Comparison of ENCODE assay signal across 23 mouse cellular contexts in the genomic region with DNA sequence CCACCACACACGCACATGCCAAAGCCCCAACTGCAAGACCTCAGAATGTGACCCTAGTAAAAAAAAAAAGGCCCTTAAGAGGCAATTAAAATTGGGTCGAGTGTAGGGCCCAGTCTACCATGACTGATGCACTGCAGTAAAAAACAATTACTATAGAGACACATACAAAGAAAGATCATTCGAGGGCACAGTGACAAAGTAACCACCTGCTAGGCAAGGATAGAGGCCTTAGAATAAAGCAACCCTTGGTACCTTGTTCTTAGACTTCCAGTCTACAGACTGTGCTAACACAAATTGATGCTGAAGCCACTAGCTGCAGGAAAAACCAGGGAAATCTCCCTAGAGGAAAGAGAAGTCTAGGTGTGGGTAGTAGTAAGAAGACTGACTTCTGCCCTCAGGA. TPM values are rescaled to one million over a fixed set of nuclear protein-coding genes. Genes with fewer than 3 reads are reported as not detected.
DNase-seq lines count a peak whose midpoint lies in the region; ATAC-seq and TF ChIP-seq lines count a peak whose summit lies in the region.
"Had no signal": no experiment of that assay in that cellular context is flagged by ENCODE, and none has a peak within 500 bp of the region (broad histone marks: within the 10 kb centered on the region; RNA-seq: fewer than 3 reads in every experiment).

No protein-coding gene starts in this region.

- WGBS in heart, adult 2 months = 78% methylated on average over 3 of the region's 3 CpGs
- 41% methylated on average over 3 of the region's 3 CpGs for WGBS in kidney, postnatal 0 days
- WGBS in kidney, adult 2 months = 37% methylated on average over 3 of the region's 3 CpGs

- no peaks in the 10 kb centered on the region for H3K79me2 ChIP-seq in heart, adult 2 months (replicated peaks; ENCODE audit: control insufficient read depth, insufficient read depth, low read length)

- no peak for TF ChIP-seq CTCF in heart, adult 2 months (IDR thresholded peaks at IDR 0.05)
- no peak for TF ChIP-seq CTCF in kidney, postnatal 0 days (IDR thresholded peaks at IDR 0.05; ENCODE audit: low read depth)
- TF ChIP-seq CTCF in kidney, adult 2 months (conservative IDR thresholded peaks at IDR 0.05; ENCODE audit: insufficient read depth, insufficient read length, low read depth, low read length) = no peak

- no peak overlapping the region for H3K4me3 ChIP-seq in heart, adult 2 months
- no peak overlapping the region for H3K4me3 ChIP-seq in kidney, postnatal 0 days (replicated peaks; ENCODE audit: low read depth, low read length)
- no peak overlapping the region for H3K4me3 ChIP-seq in kidney, adult 2 months (ENCODE audit: insufficient read depth, low read depth, low read length)
- no peak overlapping the region for H3K4me3 ChIP-seq in brown adipose tissue, adult 24 weeks (ENCODE audit: insufficient read depth, low read depth, low read length)
- H3K4me3 ChIP-seq: forebrain, embryonic 10.5 days; forebrain, embryonic 13.5 days; hindbrain, embryonic 10.5 days; hindbrain, embryonic 13.5 days had no signal

- no peak overlapping the region for H3K4me2 ChIP-seq in kidney, postnatal 0 days (ENCODE audit: low read length)
- H3K4me2 ChIP-seq: forebrain, embryonic 13.5 days; heart, embryonic 11.5 days; hindbrain, embryonic 13.5 days had no signal

- intact Hi-C loops in heart, adult 2 months (cut with DNase I) = loop anchor here (2.0 kb wide), 1 partner anchor 32 kb away; the partner anchor contains the start of gene Wdr37
- intact Hi-C loops in heart, postnatal 25 days (cut with DNase I) = no loop called here

- no peak overlapping the region for H3K9ac ChIP-seq in heart, adult 2 months (ENCODE audit: low read depth, low read length)
- H3K9ac ChIP-seq in kidney, postnatal 0 days (ENCODE audit: low read depth, low read length) = no peak overlapping the region
- H3K9ac ChIP-seq: forebrain, embryonic 13.5 days; hindbrain, embryonic 13.5 days had no signal

- peaks cover 15% of the 10 kb centered on the region for H3K4me1 ChIP-seq in heart, adult 2 months (ENCODE audit: control insufficient read depth, insufficient read depth, low read length)
- no peaks in the 10 kb centered on the region for H3K4me1 ChIP-seq in kidney, postnatal 0 days (replicated peaks; ENCODE audit: insufficient read depth, low read length)
- no peaks in the 10 kb centered on the region for H3K4me1 ChIP-seq in kidney, adult 2 months (ENCODE audit: control insufficient read depth, insufficient read depth, low read length)
- no peaks in the 10 kb centered on the region; the same call in 1 of the 2 replicates for H3K4me1 ChIP-seq in brown adipose tissue, adult 24 weeks (ENCODE audit: control insufficient read depth, insufficient read depth, insufficient read length, low read length)
- H3K4me1 ChIP-seq: forebrain, embryonic 13.5 days; hindbrain, embryonic 13.5 days had no signal

- no peaks in the 10 kb centered on the region for H3K27me3 ChIP-seq in heart, adult 2 months (ENCODE audit: control insufficient read depth, insufficient read depth, low read length)
- H3K27me3 ChIP-seq in kidney, postnatal 0 days (ENCODE audit: insufficient read depth, low read length) = no peaks in the 10 kb centered on the region
- H3K27me3 ChIP-seq in kidney, adult 2 months (replicated peaks; ENCODE audit: control insufficient read depth, insufficient read depth, low read length) = no peaks in the 10 kb centered on the region
- H3K27me3 ChIP-seq: forebrain, embryonic 13.5 days; hindbrain, embryonic 13.5 days had no signal

- H3K36me3 ChIP-seq in heart, adult 2 months (ENCODE audit: control insufficient read depth, insufficient read depth, low read length) = peaks cover 44% of the 10 kb centered on the region
- peaks cover 32% of the 10 kb centered on the region for H3K36me3 ChIP-seq in kidney, postnatal 0 days (ENCODE audit: insufficient read depth, low read length)
- peaks cover 10% of the 10 kb centered on the region for H3K36me3 ChIP-seq in kidney, adult 2 months (ENCODE audit: control insufficient read depth, insufficient read depth, low read length)

- DNase-seq in heart, adult 2 months = no peak
- DNase-seq in heart, postnatal 25 days (ENCODE audit: low spot score) = no peak
- DNase-seq in kidney, postnatal 0 days (ENCODE audit: low spot score) = no peak
- DNase-seq in kidney, adult 2 months = no peak
- peak; percentile 59 for DNase-seq in retina, embryonic 14.5 days (ENCODE audit: low spot score)
- DNase-seq: adrenal gland, postnatal 10 days; adrenal gland, postnatal 36 days; cerebellum, adult 11 months; cerebellum, adult 2 months; cerebellum, adult 9-11 months; cerebellum, postnatal 25 days; gastrocnemius, postnatal 25 days; heart, postnatal 36 days had no signal

- H3K9me3 ChIP-seq in kidney, postnatal 0 days (replicated peaks; ENCODE audit: low read length) = no peaks in the 10 kb centered on the region
- H3K9me3 ChIP-seq: forebrain, embryonic 10.5 days; forebrain, embryonic 13.5 days; hindbrain, embryonic 10.5 days; hindbrain, embryonic 13.5 days had no signal

- no peak for TF ChIP-seq POLR2A in heart, adult 2 months (IDR thresholded peaks at IDR 0.05; ENCODE audit: insufficient read depth, low read depth, low read length)
- TF ChIP-seq POLR2A in kidney, adult 2 months (IDR thresholded peaks at IDR 0.05; ENCODE audit: low read depth, low read length) = no peak

- no peak for TF ChIP-seq EP300 in heart, adult 2 months (IDR thresholded peaks at IDR 0.05; ENCODE audit: insufficient read depth, low read depth, low read length)

- H3K27ac ChIP-seq in heart, adult 2 months = peak overlapping the region; percentile 85
- no peak overlapping the region for H3K27ac ChIP-seq in kidney, postnatal 0 days
- no peak overlapping the region for H3K27ac ChIP-seq in kidney, adult 2 months (ENCODE audit: insufficient read depth, low read depth, low read length)
- H3K27ac ChIP-seq in brown adipose tissue, adult 24 weeks (replicated peaks; ENCODE audit: low read depth, low read length) = peak overlapping the region; percentile 85
- H3K27ac ChIP-seq: forebrain, embryonic 10.5 days; forebrain, embryonic 13.5 days; hindbrain, embryonic 10.5 days; hindbrain, embryonic 13.5 days had no signal

- 0 out of 2 replicates have a peak, but pooled peaks have one; percentile 25 for ATAC-seq in kidney, postnatal 0 days (replicated peaks; ENCODE audit: low FRiP score, low read depth)
- no peak for ATAC-seq in CD4-positive, CD25-positive, alpha-beta regulatory T cell, adult 4 months
- ATAC-seq in megakaryocyte, adult 5-6 weeks (ENCODE audit: poor library complexity, severe bottlenecking) = no peak
- ATAC-seq: forebrain, embryonic 13.5 days; forebrain, embryonic 16.5 days; hindbrain, embryonic 16.5 days had no signal

RNA-seq across cellular contexts. Expression of gene Wdr37, which starts 33.3 kb away (rescaled TPM):
- total RNA-seq in heart, adult 2 months (2021) = 10 to 100 TPM; 33.3 to 38.7 TPM
- polyA plus RNA-seq in heart, adult 2 months (2012; rRNA removed) = 12.6 and 24.4 TPM in 2 replicates
- total RNA-seq in heart, postnatal 25 days (2021) = 10 to 100 TPM; 28.9 to 35.2 TPM
- polyA plus RNA-seq in kidney, postnatal 0 days (2015; fragmentation: Nextera tagmentation; extraction: Ambion mirVana) = 15.0 and 15.5 TPM in 2 replicates
- polyA plus RNA-seq in kidney, adult 2 months (2012; rRNA removed) = 9.9 and 11.4 TPM in 2 replicates
- 13.1 and 15.3 TPM in 2 replicates for polyA plus RNA-seq in brown adipose tissue, adult 24 weeks (2012; ENCODE audit: insufficient read depth, insufficient read length, missing spikeins)
- polyA plus RNA-seq in CD4-positive, CD25-positive, alpha-beta regulatory T cell, adult 4 months (2017; shearing (Covaris generic)) = 10 to 100 TPM; 40.3 to 48.3 TPM
- 40.7 and 43.1 TPM in 2 replicates for total RNA-seq in megakaryocyte, adult 5-6 weeks (2015)
- 37.2 and 53.1 TPM in 2 replicates for total RNA-seq in megakaryocyte, adult 5-6 weeks (2017)

RNA-seq across cellular contexts. Expression of gene Idi1, which starts 46.9 kb away (rescaled TPM):
- total RNA-seq in heart, adult 2 months (2021) = 1 to 10 TPM; 4.5 to 4.9 TPM
- 3.0 and 6.9 TPM in 2 replicates for polyA plus RNA-seq in heart, adult 2 months (2012; rRNA removed)
- 1 to 10 TPM; 5.6 to 6.4 TPM for total RNA-seq in heart, postnatal 25 days (2021)
- 46.9 and 47.1 TPM in 2 replicates for polyA plus RNA-seq in kidney, postnatal 0 days (2015; fragmentation: Nextera tagmentation; extraction: Ambion mirVana)
- polyA plus RNA-seq in kidney, adult 2 months (2012; rRNA removed) = 8.8 and 11.0 TPM in 2 replicates
- 64.6 and 96.8 TPM in 2 replicates for polyA plus RNA-seq in brown adipose tissue, adult 24 weeks (2012; ENCODE audit: insufficient read depth, insufficient read length, missing spikeins)
- polyA plus RNA-seq in CD4-positive, CD25-positive, alpha-beta regulatory T cell, adult 4 months (2017; shearing (Covaris generic)) = 10 to 100 TPM; 35.2 to 40.3 TPM
- 26.1 and 30.5 TPM in 2 replicates for total RNA-seq in megakaryocyte, adult 5-6 weeks (2015)
- 26.5 and 32.9 TPM in 2 replicates for total RNA-seq in megakaryocyte, adult 5-6 weeks (2017)

Comparison
In these comparisons a context has a peak if more than half of its experiments do, and no peak if none do; other contexts are left out.
1. H3K27ac ChIP-seq: peak in heart, adult 2 months (single experiment) and brown adipose tissue, adult 24 weeks (single experiment); none in kidney, postnatal 0 days (single experiment) and kidney, adult 2 months (single experiment).